Mouse (Mus musculus) right cerebral cortex, postnatal 14 days (tissue): ENCODE measurements at regions not wholly inside any gene's neighbourhood (a gene's known extent, or its start where the extent isn't known, plus 50 kb on each side); places are given as distances from the start of the nearest gene placed in this dataset.

ENCODE experiments used
- DNase-seq: peaks from one replicate; pipeline ENCODE4 v3.0.0; 2022

DNA sequence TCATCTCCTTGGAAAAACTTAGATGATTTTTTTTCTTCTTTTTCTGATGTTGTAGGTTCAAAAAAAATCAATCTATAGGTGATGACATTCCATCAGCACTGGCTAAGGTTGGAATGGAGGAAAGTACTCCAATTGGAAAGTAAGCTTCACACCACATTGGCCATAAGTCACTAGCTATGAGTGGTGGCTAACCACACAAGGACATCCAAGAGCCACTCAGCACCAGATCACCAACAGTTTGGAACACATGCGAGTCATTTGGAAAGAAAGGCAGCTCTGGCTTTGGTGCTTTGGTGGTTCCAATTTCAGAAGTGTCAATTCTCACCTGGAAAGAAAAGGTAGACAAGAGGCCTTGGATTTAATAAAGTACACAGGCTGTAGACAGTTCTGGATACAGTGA, 442.5 kb upstream of the Sel1l start:
- DNase-seq = no peak

DNA sequence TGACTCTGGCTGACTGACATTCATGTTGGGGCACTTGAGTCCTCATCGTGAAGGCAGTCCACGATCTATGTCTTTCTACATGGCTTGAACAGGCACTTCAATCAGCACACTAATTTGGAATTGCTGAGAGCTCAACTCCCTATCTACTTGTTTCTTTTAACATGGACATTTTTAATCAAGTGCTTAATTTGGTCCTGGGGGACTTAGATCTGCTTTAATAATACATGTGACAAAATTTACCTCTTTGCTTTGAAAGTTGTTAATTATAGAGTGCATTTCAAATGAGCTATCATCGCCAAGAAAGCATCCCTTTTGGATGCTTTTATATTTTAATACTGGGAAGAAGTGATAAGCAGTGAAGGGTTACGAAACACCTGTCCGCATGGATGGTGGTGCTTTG, 436.6 kb upstream of the Sel1l start:
- no peak for DNase-seq

DNA sequence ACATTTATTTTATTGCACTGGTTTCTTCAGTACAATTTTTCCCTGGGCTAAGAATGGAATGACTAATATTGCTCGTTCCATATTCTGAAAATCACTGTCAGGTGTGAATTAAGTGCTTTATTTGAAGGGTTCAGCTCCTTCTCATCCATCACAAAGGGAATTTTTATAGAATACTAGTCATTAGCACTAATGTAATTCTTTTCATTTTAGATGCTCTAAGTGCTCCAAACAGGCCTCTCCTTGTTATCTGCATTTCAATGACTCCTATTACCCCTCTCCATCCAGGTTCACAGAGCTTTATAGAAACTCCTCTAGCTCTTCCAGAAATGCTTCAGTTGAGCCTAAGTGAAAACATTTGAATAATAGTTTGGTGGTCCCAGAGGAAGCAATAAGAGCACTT, 431.5 kb upstream of the Sel1l start:
- DNase-seq = no peak

- DNase-seq = no peak
These were observed 403.0 kb upstream of the Sel1l start for GRCm38 (mm10) chr12:92251962-92252361.

GRCm38 (mm10) chr12:92246790-92247451, 398.0 kb upstream of the Sel1l start:
- no peak for DNase-seq

GRCm38 (mm10) chr12:92239956-92240699, 391.2 kb upstream of the Sel1l start:
- no peak for DNase-seq

GRCm38 (mm10) chr12:92233650-92234408, 384.9 kb upstream of the Sel1l start:
- no peak for DNase-seq

DNA sequence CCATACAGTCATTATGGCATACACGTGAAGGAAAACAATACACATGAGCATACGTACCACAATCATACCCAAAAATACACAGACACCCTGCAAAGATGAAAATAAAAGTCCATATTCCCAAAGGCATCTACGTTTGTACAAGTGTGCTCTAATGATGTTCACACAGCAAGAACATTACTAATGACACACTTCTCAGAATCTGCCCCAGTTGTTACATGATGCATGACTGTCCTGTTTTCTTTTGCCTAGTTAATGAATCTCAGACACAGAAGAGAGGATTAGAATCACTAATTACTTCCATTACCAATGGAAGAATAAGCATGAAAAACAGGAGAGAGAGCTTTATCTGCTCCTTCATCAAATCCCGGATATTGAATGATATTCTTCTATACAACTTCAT, 379.6 kb upstream of the Sel1l start:
- DNase-seq = no peak

- DNase-seq = no peak
These were observed 354.4 kb upstream of the Sel1l start for GRCm38 (mm10) chr12:92203351-92203750.

DNA sequence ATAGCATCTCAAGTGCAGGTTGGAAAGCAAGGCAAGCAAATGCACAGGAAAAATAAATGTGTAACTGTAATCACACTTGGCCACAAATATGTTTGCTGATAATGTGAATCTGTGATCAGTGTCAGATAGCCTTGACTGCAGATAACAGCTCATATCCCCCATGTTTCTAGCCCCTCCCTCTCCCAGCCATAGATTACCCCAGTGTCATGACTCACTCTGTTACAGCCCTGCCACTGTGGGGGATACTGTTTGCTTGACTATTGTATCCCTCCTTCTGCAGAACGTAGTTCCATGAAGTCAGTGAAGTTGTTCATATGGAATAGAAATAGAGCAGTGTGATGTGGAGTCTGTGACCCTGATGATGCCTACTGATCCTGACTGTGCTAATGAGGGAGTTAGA, 351.6 kb upstream of the Sel1l start:
- DNase-seq = no peak

- no peak for DNase-seq
These were observed 350.0 kb upstream of the Sel1l start for GRCm38 (mm10) chr12:92198738-92199477.

DNA sequence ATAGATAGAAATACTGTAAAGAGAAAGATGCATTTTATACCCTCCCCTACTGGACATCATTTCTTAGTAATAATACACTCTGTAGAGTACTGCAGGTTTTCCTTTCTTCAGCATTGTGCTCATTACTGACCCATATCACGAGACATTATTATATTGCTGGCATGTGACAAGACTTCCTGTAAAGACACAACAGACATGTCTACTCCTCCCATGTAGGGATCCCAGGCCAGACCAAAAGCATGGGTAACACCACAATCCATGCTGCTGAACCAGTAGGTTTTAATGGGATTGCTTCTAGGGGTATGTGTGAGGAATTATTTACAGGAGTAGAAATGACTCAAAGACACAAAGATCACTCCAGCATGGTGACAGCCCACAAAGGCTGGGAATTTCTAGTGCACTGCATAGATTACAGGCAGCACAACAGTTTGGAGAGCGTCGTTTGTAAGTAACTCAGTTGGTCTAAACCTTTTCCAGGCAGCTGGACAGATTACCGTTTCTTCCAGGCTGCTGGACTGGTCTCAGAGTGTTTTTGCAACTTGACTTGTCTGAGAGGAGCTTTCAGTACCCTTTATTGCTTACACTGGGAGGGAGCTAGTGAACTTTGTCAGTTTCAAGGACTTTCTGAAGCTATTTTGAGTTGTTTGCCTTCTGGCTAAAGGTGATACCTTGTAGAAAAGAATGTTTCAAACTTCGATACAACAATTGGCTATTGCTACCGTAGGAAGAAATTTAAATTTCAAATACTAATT, 345.2 kb upstream of the Sel1l start:
- DNase-seq = no peak

GRCm38 (mm10) chr12:92193199-92193933, 344.4 kb upstream of the Sel1l start:
- DNase-seq = no peak

DNA sequence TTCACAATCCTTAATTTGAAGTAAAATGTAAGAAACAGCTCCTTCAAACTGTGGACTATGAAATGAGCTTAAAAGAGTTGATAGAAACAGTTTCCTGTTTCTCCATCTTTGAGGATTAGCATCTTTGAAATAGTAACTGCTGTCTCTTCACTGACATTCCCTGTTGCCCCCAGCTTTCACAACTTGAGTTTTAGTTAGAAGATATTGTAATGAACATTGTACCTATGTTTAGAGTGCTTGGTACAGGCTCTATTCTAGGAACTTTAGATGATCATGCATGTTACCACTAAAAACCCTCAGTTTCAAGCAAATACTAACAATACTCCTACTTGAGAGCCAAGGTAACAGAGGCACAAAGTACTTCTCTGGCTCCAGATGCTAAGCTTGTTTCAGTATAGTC, 340.1 kb upstream of the Sel1l start:
- DNase-seq = no peak

GRCm38 (mm10) chr12:92187133-92187482, 338.2 kb upstream of the Sel1l start:
- no peak for DNase-seq

DNA sequence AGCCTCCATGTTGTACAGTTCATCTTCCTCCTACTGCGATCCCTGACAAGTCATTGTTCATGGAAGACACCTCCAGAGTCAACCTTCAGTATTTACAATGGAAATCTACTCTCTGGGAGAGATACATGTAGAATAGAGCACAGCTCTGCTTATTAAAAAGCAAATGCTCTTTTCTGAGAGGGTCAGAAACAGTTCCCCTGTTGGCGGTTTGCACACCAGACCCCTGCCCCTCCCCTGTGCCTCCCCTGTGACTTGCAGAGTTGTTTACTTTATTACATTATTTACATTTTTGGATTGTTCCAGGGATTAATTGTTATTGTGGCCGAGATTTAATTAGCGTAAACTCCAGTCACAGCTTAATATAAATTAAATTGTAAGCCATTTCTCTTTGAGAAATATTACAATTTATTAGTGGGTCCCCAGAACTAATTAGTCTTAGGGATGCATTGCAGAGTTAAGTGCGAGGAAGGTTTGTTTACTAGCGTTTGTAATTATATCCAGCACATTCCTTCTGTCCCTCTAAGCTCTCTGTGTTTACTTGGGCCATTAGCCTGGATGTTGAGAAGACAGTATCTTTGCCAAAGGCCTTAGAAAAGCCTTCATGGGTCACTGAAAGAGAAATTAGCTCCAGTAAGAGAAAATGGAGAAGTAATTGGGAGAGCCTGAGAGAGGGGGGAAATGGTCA, 337.6 kb upstream of the Sel1l start:
- no peak for DNase-seq

GRCm38 (mm10) chr12:92179292-92179691, 330.3 kb upstream of the Sel1l start:
- no peak for DNase-seq

GRCm38 (mm10) chr12:92156726-92157125, 307.8 kb upstream of the Sel1l start:
- DNase-seq = no peak

DNA sequence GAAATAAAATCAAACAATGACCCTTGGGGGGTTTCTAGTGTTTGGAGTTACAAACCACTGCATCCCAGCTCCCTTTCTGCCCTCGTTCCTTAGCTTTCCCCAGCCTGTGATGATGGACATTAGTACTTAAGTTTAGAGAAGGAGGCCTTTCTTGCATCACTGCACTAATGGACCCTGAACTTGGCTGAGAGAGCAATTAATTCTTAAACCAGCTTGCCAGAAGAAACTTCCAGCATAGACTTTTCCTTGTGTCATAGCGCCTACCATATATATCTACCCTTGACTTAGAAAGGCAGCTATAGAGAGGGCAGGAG, 303.9 kb upstream of the Sel1l start:
- DNase-seq = no peak

DNA sequence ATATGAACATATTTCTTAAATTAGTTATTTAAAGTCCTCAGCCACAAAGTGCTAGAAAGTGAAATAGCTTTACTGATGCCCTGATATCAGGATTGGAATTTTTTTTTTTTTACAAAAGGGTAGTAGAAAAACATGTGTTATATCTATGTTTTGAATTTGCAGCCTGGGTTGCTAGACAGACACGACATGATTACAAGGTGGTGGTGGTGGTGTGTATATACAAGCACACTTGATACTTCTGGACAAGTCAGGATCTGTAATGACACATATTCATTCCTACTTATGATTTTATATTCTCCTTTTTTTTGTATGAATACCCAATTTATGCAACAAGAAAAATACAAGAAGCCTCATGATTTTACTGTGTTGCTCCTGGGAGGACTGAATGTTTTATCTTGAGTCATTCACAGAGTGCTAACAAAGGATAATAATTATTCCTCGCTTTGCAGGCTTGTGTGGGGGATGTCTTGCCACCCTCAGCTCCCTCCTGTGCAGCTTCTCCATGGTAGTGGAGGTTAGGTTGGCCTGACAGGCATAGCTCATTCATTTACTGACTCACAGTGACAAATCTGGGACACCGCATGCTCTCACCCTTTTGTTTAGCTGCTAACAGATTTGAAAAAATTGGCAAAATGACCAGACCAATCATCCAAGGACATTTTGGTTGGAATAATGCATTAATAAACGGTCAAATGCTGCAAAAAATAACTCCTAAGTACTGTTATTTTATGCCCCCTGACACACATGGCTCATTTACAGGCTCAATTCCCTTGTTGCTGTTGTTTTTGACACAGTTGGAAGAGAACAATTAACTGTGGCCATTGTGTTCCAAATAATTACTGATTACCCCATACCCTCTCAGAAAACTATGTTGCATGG, 303.3 kb upstream of the Sel1l start:
- no peak for DNase-seq
